Mouse (Mus musculus) heart, adult 9 months (tissue): ENCODE measurements around the gene Dpysl4.
A peak's percentile ranks its signal among the peaks of the same experiment; 100 is the strongest.

Source experiments
- DNase-seq, 2 experiments: peaks; one replicate each; pipeline ENCODE4 v3.0.0; 2022; ENCODE audit warnings: low spot score in 2 of 2

The Dpysl4 gene

DNA sequence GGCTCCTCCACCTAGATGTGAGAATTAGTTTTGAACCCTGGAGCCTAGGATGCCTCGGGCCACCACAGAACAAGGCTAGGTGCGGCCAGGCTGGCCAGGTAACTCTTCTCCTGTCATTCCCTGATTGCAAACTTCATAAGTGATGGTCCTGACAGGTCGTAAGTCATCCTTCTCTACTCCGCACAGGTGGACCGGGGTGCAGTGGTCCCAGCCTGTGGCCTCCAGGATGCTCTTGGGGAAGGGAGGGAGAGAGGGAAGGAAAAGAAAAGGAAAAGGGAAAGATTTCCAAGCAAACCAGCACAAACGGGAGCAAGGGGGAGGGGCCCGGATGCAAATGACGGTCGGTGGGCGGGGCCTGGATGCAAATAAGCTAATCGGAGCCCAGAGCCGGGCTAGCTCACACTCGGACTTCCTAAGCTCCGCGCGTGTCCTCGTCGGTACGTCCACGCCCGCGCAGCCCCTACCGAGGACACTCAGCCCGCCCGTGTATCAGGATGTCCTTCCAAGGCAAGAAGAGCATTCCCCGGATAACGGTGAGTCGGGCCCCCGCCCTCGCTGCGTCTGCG lies at the start of gene Dpysl4:
Dpysl4 (plus strand) TSS at position 373 of the 566 bp plus-strand sequence.
- DNase-seq = peak; percentile 9 to 44

DNA sequence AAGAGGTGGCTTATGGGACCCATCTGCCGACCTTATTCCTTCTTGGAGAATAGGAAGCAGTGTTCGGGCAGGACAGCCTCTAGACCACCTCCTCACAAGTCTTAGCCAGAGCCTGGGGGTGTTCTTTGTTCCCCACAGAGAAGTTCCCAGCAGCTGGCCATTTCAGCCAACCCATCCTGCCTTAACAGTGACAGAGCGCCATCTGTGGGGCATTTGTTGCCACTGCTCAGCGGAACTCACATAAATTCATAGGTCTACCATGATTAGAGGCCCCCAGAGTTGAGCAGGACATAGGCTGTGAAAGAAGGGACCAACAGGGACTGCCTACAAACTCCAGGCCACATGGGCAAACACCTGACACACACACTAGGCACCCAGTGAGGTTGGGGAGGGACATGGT lies 22.4 kb upstream of the Dpysl4 start:
- DNase-seq = no peak

DNA sequence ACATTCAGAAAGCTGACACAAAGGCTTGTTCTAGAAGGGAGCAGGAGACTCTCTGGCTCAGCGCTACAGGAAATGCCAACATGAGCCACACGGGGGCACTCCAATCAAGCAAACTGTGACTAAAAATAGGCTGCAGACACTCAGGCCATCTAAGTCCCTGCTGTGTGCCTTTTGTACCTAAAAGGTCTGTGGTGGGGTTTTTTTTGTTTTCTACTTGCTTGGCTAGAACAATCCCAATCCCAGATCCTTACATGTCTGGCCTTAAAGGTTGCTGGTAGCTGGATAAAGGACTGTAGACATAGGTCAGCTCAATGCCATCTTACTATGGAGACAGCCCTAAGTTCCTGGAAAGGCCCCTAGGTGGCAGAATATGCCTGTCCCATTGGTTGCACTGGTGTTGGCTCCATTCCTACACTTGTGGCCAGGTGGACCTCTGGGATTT lies 17.6 kb upstream of the Dpysl4 start:
- peak in 1 of 2 experiments; percentile 46 for DNase-seq

DNA sequence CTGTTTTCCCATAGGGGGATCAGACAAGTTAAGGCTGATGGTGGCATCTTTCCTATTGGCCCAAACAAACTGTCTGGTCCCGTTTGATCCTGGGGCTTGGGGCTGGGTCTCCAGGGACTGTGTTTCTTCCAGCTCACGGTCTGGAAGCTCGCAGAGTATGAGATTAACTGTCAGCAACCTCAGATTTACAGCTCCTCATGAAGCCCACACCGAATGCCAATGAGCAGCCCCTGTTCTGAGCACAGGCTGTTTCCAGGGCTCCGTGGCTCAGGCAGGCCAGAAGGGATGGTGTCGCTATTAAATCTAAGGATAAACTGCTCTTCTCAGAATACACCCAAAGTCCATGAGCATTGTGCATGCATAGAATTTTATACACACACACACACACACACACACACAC lies 11.6 kb upstream of the Dpysl4 start:
- no peak for DNase-seq

DNA sequence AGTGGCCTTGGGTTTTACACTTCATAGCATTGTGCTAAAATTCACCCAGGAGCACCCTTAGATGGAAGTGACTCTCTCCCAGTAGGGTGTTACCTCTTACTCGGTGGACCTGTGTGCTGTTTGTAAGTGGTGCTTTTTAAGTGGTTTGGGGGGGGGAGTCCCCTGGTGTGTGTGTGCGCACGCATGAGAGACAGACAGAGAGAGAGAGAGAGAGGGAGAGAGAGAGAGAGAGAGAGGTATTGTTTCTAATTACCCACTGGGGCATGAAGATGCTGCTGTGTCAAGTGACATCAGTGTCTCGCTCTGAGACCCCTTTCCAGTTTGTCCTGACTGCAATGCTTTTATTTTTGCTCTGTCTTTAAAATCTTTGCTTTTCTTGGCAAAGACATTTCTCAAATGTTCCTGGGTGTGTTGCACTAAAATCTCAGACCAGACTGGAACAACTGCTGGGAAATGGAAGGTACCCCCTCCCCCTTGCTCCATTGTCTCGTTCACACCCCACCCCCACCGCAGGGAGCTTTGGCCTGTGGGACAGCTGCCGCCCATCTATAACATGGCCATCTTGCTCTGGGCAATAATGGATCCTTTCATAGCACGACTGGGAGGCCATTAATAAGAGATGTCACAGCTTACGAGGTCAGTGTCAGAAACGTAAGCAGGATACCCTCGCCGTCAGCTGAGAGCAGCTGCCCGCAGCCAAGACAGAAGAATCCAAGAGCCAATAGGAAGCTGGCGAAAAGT lies 10.6 kb upstream of the Dpysl4 start:
- DNase-seq = no peak

DNA sequence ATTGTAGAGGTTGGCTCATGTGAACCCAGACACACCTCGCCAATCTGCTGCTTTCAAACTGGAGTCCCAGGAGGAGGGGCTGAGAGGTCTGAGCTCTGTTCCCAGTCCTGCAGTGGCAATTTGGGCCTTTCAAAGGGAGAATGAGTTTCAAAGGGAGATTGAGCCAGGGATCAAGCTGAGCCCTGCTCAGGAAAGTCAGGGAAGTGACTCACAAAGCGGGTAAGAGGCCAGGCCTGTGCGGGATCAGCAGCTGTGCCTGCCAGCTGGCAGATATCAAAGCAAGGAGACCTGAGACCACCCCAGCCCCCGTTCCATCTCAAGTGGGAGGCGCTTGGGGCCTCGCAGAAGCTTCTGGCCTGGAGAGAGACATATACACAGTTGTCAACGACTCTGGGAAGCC lies 8.5 kb upstream of the Dpysl4 start:
- no peak for DNase-seq

DNA sequence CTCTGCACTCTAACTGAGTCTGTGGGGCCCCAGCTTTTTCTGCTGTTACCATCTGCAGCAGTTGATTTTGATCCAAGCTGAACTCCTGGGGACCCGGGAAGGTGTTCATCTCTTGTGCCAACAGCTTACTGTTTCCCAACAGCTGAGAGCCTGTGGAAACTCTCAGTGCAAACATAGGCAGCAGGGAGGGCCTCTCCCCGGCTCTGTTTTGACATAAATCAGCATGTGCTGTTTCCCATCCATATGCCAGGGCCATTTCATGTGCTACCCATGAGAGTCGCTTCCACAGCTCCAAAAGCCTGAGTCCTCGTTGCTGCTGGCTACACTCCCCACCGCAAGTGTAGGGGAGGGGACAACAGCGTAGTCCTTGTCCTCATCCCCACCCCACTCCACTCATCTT lies 7.6 kb upstream of the Dpysl4 start:
- DNase-seq = no peak

DNA sequence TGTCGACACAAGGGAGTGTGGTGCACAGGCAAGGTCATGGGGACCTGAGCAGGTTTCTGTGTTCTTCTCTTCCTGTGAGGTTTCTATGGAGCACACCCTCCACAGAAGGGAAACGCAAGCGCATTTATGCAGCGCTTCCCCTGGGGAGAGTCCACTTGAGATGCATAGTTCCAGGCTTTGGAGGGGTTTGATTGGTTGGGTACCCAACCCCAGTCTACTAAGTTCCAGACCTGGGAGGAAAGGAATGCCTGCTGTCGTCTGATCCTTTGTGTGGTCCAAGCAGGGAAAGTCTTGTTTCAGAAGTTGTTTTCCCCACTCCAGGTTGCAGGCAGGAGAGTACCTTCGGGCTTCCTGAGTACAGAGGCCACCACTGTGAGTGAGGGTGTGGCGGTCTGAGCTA lies 6.7 kb upstream of the Dpysl4 start:
- no peak for DNase-seq

DNA sequence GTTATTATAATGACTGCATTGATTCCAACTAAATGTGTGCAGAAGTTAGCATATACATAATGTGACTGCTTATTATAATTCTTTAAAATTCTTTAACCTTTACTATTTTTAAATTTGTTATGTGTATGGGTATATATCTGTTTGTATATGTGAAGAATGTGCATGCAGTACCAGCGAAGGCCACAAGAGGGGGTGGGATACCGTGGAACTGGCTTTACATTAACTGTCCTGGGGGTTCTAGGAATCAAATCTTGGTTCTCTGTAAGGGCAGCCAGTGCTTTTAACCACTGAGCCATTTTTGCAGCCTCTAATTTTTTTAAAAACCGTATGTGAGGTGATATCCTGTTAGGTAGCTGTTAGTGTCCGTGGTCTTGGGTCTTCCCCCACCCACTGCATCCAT lies 5.1 kb upstream of the Dpysl4 start:
- DNase-seq = no peak

DNA sequence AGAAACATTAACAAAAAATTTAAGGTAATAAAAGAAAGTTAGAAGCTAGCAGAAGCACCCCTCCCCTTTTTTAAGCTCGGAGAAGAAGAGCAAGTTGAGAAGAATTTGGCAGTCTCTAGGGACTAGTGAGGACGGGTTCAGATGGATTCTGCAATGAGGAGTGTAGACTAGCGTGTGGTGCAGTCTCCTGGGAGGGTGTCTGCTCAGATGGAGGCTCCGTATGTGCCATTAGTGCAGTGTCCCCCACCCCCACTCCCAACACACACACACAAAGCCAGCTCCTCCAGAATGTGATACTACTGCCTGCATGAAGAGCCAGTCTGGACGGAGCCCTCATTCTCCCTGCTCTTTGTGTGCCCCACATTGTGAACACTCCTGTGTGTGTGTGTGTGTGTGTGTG lies 4.6 kb upstream of the Dpysl4 start:
- no peak for DNase-seq

DNA sequence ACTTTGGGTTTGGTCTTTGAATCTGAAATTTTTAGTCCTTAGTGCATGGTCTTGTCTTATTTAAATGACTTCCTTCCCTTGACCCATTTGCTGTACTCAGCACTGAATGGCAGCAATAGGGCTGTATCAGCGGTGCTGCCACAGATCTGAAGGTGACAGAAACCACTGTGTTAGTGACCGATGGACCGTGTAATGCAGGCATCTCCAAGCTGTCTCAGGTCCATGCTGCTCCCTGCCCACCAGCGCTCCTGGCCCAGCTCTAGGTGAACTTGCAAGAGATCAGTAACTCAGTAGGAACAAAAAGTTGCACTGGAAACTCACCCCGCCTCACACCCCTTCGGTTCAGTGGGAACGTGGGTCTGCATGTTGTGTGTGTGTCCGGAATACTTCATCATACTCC lies 3.5 kb upstream of the Dpysl4 start:
- no peak for DNase-seq

DNA sequence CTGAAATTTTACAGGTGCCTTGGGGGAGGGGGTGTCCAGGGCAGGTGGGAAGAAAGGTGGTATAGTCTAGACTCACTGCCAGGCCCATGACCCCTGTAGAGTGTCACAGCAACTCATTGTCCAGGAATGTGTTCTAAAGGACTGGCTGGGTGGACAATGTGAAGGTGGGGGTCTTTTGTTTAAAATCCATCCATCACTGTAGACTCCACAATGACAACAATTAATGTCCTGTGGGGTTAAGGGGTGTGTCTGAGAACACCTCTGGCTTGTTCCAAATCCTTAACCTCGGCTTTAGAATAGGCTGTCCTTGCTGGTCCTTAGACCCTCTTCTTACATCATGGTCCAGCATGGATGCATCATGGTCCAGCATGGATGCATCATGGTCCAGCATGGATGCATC lies 1.5 kb upstream of the Dpysl4 start:
- DNase-seq = no peak

DNA sequence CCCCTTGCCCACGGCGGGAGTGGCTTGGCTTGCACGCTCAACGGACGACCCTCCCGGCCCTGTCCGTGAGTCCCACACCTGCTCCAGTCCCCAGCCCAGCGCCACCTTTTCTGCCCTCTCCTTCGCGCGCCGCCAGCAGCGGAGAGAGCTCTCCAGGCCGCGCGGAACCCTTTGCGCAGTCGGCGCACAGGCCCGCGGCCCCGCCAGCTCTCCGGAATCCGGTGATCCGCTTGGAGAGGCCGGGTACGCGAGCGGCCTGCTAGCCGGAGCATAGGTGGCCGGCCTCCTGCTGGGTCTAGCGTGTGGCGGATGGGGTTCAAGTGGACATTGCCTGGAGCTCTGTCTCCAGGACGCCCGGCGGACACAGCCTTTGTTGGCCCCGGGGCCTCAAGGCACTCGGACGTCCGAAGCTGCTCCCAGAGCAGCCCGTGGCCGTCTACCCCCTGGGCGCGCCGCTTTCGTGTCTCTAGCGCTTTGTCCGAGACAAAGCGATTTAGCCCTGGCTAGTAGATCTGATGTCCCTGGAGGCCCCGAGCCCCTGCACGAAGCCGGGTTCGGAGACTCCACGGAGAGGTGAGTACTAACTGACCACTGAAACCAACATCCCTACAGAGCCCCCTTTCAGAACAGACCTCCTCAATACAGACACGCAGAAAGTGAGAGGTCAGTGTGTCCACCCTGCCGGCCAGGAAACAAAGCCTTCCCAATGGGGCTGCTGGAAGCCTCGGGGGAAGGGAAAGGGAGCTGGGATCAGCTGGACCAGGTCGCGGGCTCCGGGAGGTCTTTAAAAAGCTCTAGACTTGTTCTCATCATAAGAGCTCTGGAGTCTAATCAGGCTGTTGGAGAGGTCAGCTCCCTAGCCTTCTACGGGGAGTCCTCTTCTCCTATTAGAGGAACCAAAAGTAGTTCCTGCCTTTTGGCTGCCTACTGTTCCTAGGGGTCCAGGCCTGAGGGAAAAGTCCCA lies 676 bp downstream of the Dpysl4 start:
- DNase-seq = peak in 1 of 2 experiments; percentile 10

DNA sequence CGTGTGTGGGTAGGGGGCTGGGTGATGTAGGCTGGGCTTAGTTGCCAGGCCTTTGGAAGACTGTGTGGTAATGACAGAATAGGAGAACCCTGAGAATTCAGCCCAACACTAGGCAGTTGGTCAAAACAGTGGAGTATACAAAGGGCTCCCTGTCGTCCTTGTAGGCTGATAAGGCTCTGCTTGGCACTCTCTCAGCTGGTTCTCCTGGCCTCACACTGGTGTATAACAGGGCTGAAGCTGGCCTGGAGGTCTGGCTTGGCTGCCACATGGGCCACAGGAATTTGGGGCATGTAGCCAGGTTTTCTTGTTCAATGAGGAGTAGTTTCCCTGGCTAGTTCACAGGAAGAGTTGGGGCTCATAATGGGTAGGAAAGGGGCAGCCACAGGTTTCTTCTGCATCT lies 2.0 kb downstream of the Dpysl4 start:
- DNase-seq = peak; percentile 58 to 68

DNA sequence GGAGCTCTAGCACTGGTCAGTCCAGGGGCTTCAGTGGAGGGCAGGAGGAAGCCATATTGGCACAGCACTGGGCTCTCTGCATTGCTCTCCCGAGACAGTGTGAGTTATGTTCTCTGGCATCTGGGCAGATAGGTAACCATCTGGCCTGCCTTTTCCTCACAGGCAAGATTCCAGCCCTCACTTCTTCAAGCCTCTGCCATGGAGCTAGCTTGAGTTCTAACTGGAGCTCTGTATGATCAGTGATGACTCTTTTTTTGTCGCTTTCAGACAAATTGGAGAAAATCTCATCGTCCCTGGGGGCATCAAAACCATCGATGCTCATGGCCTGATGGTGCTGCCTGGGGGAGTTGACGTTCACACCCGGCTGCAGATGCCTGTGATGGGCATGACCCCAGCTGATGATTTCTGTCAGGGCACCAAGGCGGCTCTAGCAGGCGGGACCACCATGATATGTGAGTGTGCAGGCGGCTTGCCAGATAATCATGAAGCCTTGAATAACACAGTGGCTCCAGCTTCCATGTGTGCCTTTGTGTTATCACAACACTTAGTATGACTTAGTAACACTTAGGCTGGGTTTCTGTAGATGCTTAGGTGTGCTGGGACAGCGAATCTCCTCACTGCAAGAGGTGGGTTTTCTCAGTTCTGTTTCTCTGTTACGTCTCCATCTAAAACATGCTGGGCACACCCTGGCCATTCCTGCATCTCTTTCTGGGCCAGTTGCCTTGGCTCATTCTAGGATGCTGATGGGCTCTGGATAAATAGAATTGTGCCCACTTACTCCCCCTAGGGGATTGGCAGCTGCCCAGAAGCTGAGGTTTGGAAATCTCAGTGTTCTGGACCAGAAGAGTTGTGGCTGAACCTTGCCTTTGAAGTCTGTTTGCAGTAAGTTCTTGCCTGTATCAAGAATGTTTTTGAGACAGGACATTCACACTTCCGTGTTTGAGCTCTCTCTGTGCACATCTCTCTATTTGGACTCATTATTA lies 4.4 kb downstream of the Dpysl4 start:
- no peak for DNase-seq

DNA sequence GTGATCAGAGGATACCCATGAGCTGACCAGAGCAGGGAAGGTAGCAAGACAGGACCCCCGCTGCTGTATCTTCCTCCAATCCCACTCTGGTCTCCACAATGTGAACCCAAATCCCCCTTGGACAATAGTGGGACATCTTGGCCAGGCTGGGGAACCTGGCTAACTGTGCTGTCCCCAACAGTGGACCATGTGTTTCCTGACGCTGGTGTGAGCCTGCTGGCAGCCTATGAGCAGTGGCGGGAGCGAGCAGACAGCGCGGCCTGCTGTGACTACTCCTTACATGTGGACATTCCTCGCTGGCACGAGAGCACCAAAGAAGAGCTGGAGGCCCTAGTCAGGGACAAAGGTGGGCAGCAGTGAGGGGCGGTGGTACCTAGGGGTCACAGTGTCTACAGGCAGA lies 5.9 kb downstream of the Dpysl4 start:
- no peak for DNase-seq

DNA sequence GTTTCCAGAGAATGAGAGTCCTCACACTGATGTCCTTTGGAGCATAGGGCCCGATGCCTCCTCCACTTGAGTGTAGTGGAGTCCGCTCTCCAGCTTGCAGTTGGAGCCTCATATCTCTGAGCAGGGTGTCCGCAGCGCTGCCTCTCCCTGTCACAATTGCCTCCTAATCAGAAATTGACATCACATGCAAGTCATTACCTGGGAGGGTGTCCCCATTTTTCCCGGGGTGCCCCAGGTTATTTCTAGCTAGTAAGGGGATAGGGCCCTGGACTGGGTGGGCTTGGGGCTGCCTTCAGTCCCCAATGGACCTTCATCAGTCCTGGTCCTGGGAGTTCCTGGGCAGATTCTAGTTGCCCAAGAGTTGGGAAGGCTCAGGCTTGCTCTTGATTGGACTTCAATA lies 6.9 kb downstream of the Dpysl4 start:
- DNase-seq = no peak

DNA sequence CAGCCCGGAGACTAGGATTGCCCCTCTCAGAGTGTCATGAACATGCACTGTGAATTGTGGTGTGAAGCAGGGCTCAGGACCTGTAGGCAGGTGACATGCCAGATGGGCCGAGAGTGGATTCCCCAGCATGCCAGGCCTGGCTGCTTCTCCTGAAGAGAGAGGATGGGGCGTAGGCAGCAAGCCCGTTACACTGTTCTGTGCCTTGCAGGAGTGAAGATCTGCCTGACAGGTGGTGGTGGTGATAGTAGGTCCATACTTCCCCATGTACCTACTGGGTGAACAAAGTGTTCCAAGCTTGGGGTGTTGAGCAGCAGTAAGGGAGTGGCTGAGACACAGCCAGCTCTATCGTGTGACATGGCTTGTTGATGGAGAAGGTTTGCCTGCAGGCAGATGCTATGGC lies 7.3 kb downstream of the Dpysl4 start:
- DNase-seq = no peak

DNA sequence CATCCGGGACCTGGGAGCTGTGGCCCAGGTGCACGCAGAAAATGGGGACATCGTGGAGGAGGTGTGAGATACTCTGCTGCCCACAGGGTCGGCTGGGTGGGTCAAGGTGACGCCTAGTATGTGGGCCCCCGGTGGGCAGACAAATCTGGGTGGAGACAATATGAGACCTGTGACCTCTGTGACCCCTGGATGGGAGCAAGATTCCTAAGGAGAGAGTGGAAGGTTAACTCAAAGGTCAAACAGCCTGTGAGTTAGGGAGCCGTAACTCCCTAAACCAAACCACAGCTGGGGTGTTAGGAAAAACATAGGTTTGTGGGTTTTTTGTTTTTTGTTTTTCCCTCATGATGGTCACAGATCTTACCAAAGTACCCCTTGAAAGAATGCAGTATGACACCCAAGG lies 8.0 kb downstream of the Dpysl4 start:
- no peak for DNase-seq

DNA sequence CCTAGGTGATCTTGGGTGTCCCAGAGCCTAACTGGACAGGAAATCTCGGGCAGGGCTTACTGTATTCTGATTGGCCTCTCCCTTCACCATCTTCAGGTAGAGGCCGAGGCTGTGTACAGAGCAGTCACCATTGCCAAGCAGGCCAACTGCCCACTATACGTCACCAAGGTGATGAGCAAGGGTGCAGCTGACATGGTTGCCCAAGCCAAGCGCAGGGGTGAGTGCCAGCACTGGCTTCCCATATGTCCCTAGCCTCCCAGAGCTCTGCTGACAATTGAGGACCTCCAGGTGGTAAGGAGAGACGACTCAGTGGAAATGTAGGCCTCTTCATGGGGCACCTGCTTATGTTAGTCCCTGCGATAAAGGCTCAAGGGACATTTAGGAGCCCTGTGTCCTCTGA lies 9.0 kb downstream of the Dpysl4 start:
- DNase-seq = no peak

DNA sequence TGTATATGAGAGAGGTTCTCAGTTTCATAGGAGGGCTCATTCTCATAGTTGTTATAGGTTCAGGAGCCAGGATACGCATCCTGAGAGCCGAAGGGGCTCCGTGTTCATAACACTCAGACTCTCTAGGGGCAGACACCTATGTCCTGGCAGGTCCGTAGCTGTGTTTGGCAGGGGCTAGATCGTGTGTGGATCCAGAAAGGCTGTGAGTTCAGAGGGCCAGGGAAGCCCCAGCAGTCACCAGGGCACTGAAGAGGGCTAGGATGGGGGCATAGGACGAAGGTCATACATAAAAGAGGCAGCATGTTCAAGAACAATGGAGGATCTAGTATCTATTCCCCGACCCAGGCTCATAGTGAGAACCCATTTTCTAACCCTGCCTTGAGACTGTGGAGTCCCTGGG lies 9.5 kb downstream of the Dpysl4 start:
- DNase-seq = no peak
